Mouse (Mus musculus) 3134 (cell line): ENCODE data around the gene Slitrk3.
"Not testable (repeated sequence)": the region's sequence is repeated elsewhere in the genome, so short reads cannot be mapped to it uniquely, and the experiment has no call there.

ENCODE experiments used
- DNase-seq: peaks from one replicate; pipeline ENCODE4 v3.0.0-alpha.2; 2011; ENCODE audit warnings: low spot score; ENCODE audit not compliant: insufficient read length; ENCODE audit errors: extremely low read depth

Gene Slitrk3

GRCm38 (mm10) chr3:73057197-73057811, at the start of gene Slitrk3:
Slitrk3 (minus strand) TSS chr3:73057803.
- DNase-seq = peak; percentile 1

- not testable (repeated sequence) for DNase-seq
These were observed 36.8 kb upstream of the Slitrk3 start for GRCm38 (mm10) chr3:73094445-73094844.

GRCm38 (mm10) chr3:73084620-73085019, 27.0 kb upstream of the Slitrk3 start:
- DNase-seq = no peak

GRCm38 (mm10) chr3:73065823-73066755, 8.5 kb upstream of the Slitrk3 start:
- no peak for DNase-seq

GRCm38 (mm10) chr3:73058190-73058589, 587 bp upstream of the Slitrk3 start:
- DNase-seq = no peak

GRCm38 (mm10) chr3:73056492-73057196, 959 bp downstream of the Slitrk3 start:
- peak; percentile 5 for DNase-seq

- DNase-seq = no peak
These were observed 1.6 kb downstream of the Slitrk3 start for GRCm38 (mm10) chr3:73056044-73056438.

- DNase-seq = no peak
These were observed 2.1 kb downstream of the Slitrk3 start for GRCm38 (mm10) chr3:73055399-73056043.

GRCm38 (mm10) chr3:73053451-73053931, 4.1 kb downstream of the Slitrk3 start:
- DNase-seq = peak; percentile 1

- DNase-seq = peak; percentile 5
These were observed 11.4 kb downstream of the Slitrk3 start for GRCm38 (mm10) chr3:73046248-73046647.

- no peak for DNase-seq
These were observed 15.3 kb downstream of the Slitrk3 start for GRCm38 (mm10) chr3:73042256-73042655.

GRCm38 (mm10) chr3:73006045-73006444, 51.6 kb downstream of the Slitrk3 start:
- no peak for DNase-seq

- DNase-seq = no peak
These were observed 54.5 kb downstream of the Slitrk3 start for GRCm38 (mm10) chr3:73002933-73003696.

GRCm38 (mm10) chr3:72997517-72997916, 60.1 kb downstream of the Slitrk3 start:
- DNase-seq = no peak
